In the genomic region with DNA sequence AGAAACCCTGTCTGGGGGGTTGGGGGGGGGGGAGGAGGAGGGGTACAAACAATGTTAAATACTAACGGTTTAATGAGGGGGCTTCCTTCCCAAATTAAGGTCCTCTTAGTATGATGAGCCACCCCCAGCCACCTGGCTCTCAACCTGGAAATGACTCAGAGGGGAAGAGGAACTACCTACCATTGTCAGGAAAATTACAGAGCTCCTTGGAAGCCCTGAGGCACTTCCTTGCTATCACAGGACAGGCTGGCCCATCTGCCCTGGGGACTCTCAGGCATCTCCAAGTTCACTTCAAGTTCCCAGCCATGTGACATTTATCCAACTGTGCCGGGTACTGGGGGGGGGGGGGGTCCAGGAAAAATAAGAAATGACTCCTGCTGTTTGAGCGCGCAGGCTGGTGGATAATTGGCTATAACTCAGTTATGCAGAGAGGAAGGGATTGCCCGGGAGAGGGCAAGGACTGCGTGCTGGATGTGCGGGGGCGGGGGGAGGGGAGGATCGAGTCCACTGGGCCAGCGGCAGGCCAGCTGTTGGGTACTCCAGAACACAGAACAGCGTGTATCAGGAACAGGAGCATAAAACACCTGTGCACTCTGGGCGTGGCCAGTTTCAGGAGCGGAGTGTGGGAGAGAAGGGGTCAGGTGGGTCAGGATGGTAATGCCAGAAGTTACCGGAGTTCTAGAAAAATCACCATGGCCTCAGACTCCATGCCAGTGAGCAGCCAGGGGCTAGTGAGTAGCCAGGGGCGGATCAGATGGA, we compare ENCODE assay signal across 8 mouse cellular contexts. TPM values are rescaled to one million over a fixed set of nuclear protein-coding genes. Genes with fewer than 3 reads are reported as not detected.
A peak's percentile ranks its signal among the peaks of the same experiment; 100 is the strongest.
DNase-seq lines count a peak whose midpoint lies in the region; ATAC-seq lines count a peak whose summit lies in the region.
"Had no signal": no experiment of that assay in that cellular context is flagged by ENCODE, and none has a peak within 500 bp of the region (broad histone marks: within the 10 kb centered on the region; RNA-seq: fewer than 3 reads in every experiment).

No protein-coding gene starts in this region.

- H3K4me2 ChIP-seq in liver, embryonic 15.5 days, result no peak overlapping the region
- H3K4me2 ChIP-seq in heart, embryonic 16.5 days (ENCODE audit: low read depth, low read length), result peak overlapping the region; percentile 26
- H3K4me2 ChIP-seq in limb, embryonic 12.5 days, result peak overlapping the region; percentile 37
- H3K4me2 ChIP-seq: liver, embryonic 13.5 days had no signal

- peak; percentile 18; the same call in 1 of the 2 replicates for ATAC-seq in liver, embryonic 15.5 days (ENCODE audit: insufficient read depth)
- ATAC-seq in heart, embryonic 16.5 days (replicated peaks; ENCODE audit: extremely low read depth, insufficient read depth, low FRiP score), result no peak
- ATAC-seq in limb, embryonic 12.5 days (ENCODE audit: insufficient number of reproducible peaks, insufficient read depth, low FRiP score, low TSS enrichment, low read depth), result no peak

- 0 out of 2 replicates have a peak, but pooled peaks cover 9% of the 10 kb centered on the region for H3K4me1 ChIP-seq in liver, embryonic 15.5 days (replicated peaks)
- peaks cover 22% of the 10 kb centered on the region for H3K4me1 ChIP-seq in heart, embryonic 16.5 days (ENCODE audit: control insufficient read depth, insufficient read depth, low read length)
- peaks cover 17% of the 10 kb centered on the region for H3K4me1 ChIP-seq in limb, embryonic 12.5 days (replicated peaks)

- 55% methylated on average over 15 of the region's 15 CpGs for WGBS in liver, embryonic 15.5 days (ENCODE audit: insufficient replicate concordance)
- 41% methylated on average over 15 of the region's 15 CpGs for WGBS in heart, embryonic 16.5 days
- 20% methylated on average over 15 of the region's 15 CpGs for WGBS in limb, embryonic 12.5 days

- DNase-seq in liver (no peak), ZHBTc4 (ENCODE audit: low read depth, low spot score) (peak; percentile 60)
- no peak for DNase-seq in left cerebral cortex, postnatal 36 days (ENCODE audit: low spot score in 2 of 2)
- no peak for DNase-seq in layer of hippocampus, adult 11-12 months (ENCODE audit: low spot score)
- DNase-seq: liver, embryonic 13.5 days had no signal

- no peaks in the 10 kb centered on the region for H3K9me3 ChIP-seq in liver, embryonic 15.5 days (replicated peaks)
- no peaks in the 10 kb centered on the region for H3K9me3 ChIP-seq in heart, embryonic 16.5 days (replicated peaks; ENCODE audit: control insufficient read depth, low read length)
- no peaks in the 10 kb centered on the region for H3K9me3 ChIP-seq in limb, embryonic 12.5 days
- H3K9me3 ChIP-seq: liver, embryonic 13.5 days had no signal

- no peak overlapping the region for H3K9ac ChIP-seq in liver, embryonic 15.5 days
- H3K9ac ChIP-seq in heart, embryonic 16.5 days (ENCODE audit: low read length), result 0 out of 2 replicates have a peak overlapping the region, but pooled peaks have one; percentile 20
- no peak overlapping the region for H3K9ac ChIP-seq in limb, embryonic 12.5 days (replicated peaks)
- H3K9ac ChIP-seq: liver, embryonic 13.5 days had no signal

- H3K27ac ChIP-seq in liver, embryonic 15.5 days (replicated peaks), result no peak overlapping the region
- H3K27ac ChIP-seq in heart, embryonic 16.5 days (ENCODE audit: low read length), result peak overlapping the region; percentile 35; the same call in 1 of the 2 replicates
- H3K27ac ChIP-seq in limb, embryonic 12.5 days, result no peak overlapping the region
- H3K27ac ChIP-seq: liver, embryonic 13.5 days had no signal

- intact Hi-C loops in left cerebral cortex, postnatal 36 days (cut with DNase I), result no loop called here

- no peak overlapping the region for H3K4me3 ChIP-seq in liver, embryonic 15.5 days (replicated peaks)
- no peak overlapping the region for H3K4me3 ChIP-seq in heart, embryonic 16.5 days (ENCODE audit: low read length)
- no peak overlapping the region for H3K4me3 ChIP-seq in limb, embryonic 12.5 days (replicated peaks)
- H3K4me3 ChIP-seq: liver, embryonic 13.5 days had no signal

- no peaks in the 10 kb centered on the region for H3K27me3 ChIP-seq in liver, embryonic 15.5 days
- no peaks in the 10 kb centered on the region for H3K27me3 ChIP-seq in heart, embryonic 16.5 days (ENCODE audit: control insufficient read depth, insufficient read depth, low read length)
- H3K27me3 ChIP-seq in limb, embryonic 12.5 days, result no peaks in the 10 kb centered on the region
- H3K27me3 ChIP-seq: liver, embryonic 13.5 days had no signal

- H3K36me3 ChIP-seq in liver, embryonic 15.5 days (replicated peaks), result no peaks in the 10 kb centered on the region
- H3K36me3 ChIP-seq in heart, embryonic 16.5 days (ENCODE audit: control insufficient read depth, insufficient read depth), result no peaks in the 10 kb centered on the region
- H3K36me3 ChIP-seq in limb, embryonic 12.5 days, result no peaks in the 10 kb centered on the region
- H3K36me3 ChIP-seq: liver, embryonic 13.5 days had no signal

RNA-seq across cellular contexts. Expression of a gene that starts 41.0 kb away (rescaled TPM):
- 7.0 and 7.8 TPM in 2 replicates for polyA plus RNA-seq in liver, embryonic 15.5 days (2015; fragmentation: Nextera tagmentation; extraction: Ambion mirVana)
- 80.4 and 87.7 TPM in 2 replicates for polyA plus RNA-seq in heart, embryonic 16.5 days (2015; fragmentation: Nextera tagmentation; extraction: Ambion mirVana)
- 23.6 and 27.0 TPM in 2 replicates for polyA plus RNA-seq in limb, embryonic 12.5 days (2016; fragmentation: Nextera tagmentation; extraction: Ambion mirVana)
- total RNA-seq in left cerebral cortex, postnatal 36 days (2021), result 10 to 100 TPM; 16.9 to 18.8 TPM

RNA-seq across cellular contexts. Expression of a gene that starts 41.6 kb away (rescaled TPM):
- 2.8 and 3.2 TPM in 2 replicates for polyA plus RNA-seq in liver, embryonic 15.5 days (2015; fragmentation: Nextera tagmentation; extraction: Ambion mirVana)
- polyA plus RNA-seq in heart, embryonic 16.5 days (2015; fragmentation: Nextera tagmentation; extraction: Ambion mirVana), result 1.8 and 2.2 TPM in 2 replicates
- 0.66 and 1.0 TPM in 2 replicates for polyA plus RNA-seq in limb, embryonic 12.5 days (2016; fragmentation: Nextera tagmentation; extraction: Ambion mirVana)
- under 1 TPM in 1 of 2 experiments, not detected in 1; 0.25 TPM for total RNA-seq in left cerebral cortex, postnatal 36 days (2021)
